Mouse (Mus musculus): ENCODE data around the gene Zic2.

GRCm38 (mm10) chr14:122485635-122486181, 10.5 kb downstream of the Zic2 start:
- no peak for TF ChIP-seq EP300 (IDR thresholded peaks at IDR 0.05; ENCODE audit: low read depth)
- TF ChIP-seq CTCF (IDR thresholded peaks at IDR 0.05; ENCODE audit: low read depth): no peak

All from liver, embryonic 14.5 days (tissue).